Mouse (Mus musculus) CH12F3 (cell line): ENCODE results near the gene Wwox.

Experiments used
- in situ Hi-C: fragments of 300-500 bp; cut with MboI; formaldehyde crosslinking; loops from 2 replicates; pipeline ENCODE4 v1.14.3; 2020; ENCODE audit warnings: low sequenced_read_pairs

Wwox gene

DNA sequence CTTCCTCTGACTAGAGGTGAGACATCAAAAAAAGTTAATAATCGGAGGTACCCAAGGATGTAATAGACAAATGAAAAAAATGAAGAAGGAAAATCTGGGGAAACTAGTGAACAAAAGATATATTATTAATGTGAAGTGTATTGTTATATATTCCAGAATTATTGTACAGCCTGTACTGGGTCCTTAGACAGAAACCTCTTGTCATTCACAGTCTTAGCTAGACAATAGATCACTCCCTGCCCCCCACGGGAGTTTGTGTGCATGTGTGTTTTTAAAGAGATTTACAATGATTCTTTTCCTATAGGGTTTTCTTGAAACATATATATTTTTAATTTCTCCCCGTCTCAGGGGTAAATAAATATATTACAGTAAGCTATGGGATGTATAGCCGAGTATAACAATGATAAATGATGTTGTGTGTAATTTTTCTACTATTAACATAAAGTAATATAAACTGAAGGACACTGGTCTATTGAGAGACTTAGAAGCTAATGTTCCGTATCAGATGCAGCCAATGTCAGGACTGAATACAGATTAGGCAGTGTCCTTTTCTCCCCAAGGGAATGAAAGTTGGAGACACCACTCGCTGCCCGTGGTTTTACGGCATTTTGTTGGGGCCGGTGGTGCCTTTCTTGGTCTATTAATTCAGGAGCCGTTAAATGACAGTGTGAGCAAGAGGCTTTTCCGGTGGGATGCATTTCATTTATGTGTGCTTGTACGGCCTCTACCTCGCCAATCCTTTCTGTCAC, 551.6 kb downstream of the Wwox start:
- in situ Hi-C loops, result no loop called here

DNA sequence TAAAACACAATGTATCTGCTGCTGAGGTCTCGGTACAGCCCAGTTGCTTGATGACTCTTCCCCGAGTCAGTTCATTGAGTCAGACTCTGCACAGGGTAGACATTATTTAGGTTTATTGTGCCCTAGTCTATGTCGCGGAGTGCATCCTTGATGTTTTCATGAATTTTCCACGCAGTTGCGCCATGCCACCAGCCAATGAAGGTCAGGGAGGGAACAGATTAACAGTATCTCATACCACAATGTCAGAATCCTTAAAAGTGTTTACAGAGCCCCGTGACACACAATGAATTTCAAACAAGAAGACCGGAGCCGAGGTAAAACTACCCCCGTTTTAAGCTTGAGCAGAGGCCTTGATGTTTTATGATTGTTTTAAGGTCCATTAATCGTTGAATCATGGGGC, 561.3 kb downstream of the Wwox start:
- in situ Hi-C loops, result no loop called here

DNA sequence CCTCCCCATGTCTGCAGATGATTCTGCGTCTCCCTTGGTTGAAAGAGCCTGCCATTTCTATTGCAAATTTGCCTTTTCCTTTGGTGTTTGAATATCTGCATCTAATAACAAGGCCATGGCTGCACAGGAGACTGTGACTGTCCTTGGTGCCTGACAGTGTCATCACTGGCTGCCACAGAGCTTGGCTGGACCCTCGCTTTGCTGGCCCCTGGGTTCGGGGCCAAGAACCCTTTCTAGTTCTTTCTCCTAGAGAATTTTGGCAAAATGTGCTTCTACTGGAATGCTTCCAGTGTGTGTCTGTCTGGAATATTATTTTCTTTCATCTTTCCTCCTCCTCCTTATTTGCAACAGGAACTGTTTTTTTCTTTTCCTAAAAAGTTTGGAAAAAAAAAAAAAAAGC, 565.6 kb downstream of the Wwox start:
- in situ Hi-C loops, result no loop called here

DNA sequence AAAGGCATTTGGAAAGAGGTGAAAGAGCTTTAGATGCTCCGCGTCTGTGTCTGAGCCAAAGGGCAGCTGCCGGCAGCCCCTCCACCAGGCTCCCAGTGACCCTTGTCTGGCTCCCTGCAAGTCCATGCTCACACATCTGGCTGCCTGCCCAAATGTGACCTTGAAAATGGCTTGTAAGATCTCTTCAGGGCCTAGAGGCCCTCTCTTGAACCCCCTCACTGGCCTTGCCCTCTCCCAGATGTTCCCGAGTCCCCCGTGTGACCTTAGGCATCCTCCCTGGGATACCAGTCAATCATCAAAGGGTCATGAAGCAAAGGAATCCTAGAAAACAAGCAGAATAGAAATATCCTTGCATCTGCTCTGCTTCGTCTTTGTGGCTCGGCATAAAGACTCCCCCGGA, 567.1 kb downstream of the Wwox start:
- in situ Hi-C loops, result no loop called here

DNA sequence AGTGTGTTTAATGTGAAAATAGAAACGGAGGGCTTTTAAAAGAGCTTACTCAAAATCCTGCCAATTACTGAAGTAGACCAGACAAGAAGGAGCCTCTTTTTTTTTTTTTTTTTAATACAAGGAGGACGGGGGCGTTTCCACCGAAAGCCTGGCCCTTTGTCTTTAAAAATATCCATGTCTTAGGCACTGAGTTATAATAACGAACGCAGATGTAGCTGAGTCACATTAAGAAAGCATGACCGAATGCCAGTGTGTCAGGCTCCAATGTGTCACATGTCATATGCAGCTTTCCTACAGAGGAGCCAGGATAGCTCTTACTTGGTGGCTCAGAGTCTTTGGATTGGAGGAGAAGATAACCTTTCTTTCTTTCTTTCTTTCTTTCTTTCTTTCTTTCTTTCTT, 567.8 kb downstream of the Wwox start:
- in situ Hi-C loops, result no loop called here

DNA sequence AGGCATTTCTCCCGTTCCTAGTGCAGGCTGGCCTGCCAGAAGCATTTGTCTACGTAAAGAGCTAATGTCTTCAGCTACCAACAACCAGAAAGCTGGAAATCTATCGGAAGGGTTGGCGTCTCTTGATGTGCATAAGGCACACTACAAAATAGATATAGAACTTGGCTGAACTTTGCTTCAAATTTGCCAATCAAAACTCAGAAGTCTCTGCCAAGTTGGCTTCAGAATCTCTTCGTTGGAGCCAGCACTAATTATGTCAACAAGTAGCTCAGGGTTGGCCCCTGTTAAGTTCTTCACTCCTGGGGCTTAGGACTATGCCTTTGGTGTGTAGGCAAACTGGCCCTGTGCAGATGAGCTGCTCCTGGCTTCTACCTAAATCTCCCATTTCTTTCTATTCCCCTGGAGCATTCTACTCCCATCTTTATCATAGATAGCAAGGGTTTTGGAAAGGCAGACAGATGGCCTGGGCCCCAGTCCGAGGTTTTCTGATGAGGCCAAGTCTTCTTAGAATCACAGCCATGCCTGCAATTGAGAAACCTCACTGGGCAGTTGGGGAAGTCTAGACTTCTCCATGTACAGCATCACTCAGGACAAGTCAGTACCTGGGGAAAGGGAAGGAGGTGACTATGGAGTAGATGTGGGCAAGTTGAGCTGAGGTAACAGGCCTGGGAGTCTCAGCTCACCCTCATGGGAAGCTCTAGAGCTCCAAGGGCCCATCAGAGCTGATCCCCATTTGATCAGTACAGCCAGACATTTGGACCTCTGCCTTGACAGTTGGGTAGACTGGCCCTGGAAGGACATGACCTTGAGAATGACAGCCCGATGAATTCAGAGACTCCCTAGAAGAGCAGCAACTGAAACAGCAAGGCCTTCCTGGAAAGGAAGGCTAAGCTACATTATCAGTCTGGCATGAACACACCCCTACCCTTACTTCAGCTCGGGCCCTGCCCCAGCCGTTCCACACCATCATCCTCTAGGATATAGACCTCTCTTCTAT, 569.5 kb downstream of the Wwox start:
- in situ Hi-C loops, result no loop called here

DNA sequence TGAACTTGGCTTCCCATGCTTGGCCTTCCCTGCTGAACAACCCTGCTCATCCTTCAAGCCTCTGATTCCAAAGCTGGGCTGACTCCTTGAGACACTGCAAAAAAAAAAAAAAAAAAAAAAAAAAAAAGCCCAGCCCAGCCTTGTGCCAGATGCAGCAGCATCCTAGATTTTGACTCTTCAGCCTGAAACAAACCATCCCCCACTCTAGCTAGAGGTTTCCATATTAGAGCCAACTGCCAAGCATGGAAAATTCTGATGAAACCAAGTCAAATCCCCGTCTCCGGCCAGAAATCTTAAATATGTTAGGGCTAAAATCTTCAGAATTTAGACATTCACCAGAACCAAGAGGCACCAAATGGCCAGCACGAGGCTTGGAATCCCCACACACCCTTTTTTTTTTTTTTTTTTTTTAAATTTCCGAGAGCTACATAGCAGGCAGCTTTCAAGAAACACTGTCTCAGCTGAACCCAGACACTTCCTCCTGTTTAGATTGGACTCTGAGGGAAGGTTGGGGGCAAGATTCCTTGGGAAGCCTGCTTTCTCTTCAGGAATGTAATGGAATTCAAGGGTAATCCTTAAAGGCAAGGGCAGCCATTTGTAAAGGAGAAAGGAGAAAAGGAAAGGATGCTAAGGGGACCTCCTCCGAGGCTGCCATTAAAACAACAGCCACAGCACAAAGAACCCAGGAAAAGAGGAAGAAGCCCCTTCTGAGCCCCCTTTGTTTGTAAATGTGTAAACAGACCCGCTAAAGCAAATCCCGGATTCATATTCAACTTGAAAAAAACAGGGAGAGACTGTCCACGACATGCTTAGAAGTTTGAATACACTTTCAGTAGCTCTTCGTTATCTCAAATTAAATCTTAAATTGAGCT, 570.7 kb downstream of the Wwox start:
- in situ Hi-C loops, result no loop called here

DNA sequence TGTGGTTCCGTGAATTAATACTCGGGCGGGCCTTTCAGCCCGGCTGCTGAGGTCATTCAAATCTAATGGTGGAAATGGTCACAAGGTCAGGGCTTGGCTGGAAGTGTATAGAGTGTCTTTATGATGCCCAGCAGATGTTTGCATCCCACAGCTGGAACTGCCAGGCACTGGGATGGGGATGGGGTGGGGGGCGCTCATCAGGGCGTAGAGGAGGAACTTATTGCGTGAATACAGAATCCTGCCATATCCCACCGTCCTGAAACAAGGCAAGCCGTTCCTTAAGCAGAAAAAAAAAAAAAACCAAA, 571.3 kb downstream of the Wwox start:
- in situ Hi-C loops, result no loop called here

DNA sequence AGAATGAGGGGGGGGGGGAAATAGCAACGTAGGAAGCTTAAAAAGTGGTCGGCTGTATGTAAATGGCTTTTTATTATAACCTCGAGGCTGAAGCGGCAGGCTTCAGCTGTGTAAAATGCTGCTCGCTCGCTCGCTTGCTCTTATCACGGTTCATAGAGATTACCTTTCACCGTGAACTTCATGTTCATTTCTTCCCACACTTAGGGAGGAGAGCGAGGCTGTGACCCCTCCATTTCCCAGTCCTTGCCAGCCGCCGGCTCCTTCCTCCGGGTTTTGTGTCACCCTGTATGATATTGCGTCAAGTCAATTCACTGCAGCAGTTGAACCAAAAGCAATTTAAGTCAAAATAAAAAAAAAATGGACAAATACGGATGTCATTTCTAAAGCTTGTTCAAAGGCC, 580.2 kb downstream of the Wwox start:
- in situ Hi-C loops, result no loop called here

DNA sequence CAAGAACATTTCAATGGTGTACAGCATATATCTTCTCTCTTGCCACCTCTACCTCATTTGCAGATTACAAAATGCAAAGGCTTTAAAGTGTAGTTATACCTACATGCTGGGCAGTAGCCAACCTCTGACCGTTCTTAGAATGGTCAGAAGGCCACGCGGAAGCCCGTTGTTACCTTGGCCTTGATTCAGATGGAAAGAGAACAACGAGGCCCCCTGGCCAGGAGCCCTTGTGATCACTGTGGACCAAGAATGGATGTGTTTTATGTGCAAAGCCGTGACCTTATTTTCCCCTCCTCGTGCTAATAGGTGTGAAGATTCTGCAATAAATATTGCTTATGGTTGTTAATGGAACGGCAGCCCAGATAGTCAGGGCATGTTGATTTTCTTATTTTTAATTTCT, 582.3 kb downstream of the Wwox start:
- in situ Hi-C loops, result no loop called here

DNA sequence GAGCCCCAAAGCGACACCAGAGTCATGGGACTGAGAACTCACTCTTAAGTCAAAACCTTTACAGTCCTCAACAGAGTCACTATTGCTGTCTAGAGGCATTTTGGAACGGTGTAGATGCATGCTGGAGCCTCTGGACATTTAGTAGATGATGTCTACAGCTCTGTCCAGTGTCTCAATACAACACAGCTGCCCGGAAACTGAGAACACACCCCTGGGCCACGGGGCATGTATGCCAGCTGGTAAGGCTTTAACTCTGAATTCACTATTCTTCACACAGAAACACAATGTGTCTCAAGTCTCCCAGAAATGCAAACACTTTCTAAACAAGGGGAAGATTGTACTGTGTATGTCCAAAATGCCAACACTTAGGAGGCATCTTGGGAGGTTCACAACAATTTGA, 584.6 kb downstream of the Wwox start:
- in situ Hi-C loops, result no loop called here

DNA sequence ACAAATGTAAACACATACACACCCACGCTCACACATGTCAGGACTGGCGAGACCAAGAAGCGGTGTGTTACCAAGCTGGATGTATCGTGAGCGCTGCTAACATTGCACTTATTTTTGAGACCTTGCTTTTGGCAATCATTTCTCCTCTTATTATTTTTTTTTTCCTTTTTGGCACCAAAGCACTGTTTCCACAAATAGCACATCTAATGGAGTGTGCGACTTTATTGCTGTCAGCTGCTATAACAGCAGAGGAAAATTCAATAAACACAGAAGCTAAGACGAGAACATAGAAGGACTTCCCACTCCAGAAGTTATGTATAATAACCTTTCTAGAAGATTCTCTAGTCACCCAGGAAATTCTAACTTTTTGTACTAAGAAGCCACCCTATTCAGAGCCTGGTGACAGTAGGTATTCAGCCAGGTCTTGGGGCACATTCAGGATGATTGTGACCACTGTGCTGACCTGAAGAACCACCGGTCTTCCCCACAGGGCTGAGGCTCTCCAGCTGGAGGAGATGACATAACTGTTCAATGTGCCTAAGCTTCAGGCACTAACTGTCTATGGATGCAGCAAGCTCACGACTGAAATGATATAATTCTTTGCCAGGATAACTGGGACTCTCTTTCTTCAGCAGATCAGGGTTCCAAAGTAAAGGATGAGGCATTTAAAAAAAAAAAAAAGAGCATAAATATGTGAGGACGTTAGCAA, 586.1 kb downstream of the Wwox start:
- in situ Hi-C loops, result no loop called here

DNA sequence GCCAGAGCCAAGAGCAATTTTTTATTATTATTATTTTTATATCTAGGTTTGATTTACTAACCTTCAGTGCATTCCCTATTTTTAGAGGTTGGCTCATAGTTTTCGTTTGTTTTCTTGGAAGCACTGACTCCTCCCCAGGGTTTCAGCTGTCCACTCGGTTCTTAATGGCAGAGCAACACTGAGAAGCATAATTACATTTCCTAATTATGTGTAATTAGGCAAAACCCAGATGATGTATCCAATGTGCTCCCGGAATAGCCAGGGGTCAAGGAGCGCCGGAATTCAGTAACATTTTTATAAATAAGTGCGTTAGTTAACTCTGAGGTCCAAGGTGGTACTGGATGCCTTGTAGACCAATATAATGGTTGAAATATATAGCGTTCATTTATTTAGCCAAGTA, 586.7 kb downstream of the Wwox start:
- in situ Hi-C loops, result no loop called here

DNA sequence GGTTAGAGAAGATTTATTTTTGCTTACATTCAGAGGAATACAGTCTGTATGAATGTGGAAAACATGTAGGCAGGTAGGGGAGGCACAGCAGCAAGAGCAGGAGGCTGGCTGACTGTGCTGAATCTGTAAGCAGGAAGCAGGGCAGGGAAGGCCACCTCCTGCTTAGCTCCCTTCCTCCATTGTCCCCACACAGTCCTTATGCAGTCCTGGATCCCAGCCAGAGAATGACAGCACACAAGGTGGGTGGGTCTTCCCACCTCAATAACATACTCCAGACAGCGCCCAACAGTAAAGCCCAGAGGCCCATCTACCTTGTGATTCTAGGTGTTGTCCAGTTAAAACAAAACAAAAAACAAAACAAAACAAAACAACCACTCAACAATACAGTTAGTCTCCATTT, 593.7 kb downstream of the Wwox start:
- in situ Hi-C loops, result no loop called here

DNA sequence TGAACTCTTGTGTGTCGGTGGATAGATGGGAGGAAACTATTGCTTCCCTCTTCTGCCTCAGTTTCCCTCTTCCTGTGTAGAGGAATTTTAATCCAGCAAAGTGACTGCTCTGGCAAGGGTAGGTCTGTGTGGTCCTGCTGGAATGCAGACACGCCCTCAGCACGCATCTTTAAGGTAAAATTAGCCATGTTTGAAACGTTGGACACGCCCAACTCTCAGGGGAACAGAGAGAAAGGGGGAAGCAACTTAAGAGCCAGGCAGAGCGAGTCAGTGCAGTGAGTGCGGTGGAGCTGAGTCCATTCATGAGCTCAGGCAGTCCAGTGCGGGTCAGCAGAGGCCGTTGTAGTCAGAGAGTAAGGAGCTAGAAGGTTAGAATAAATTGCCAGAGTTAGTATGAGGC, 596.6 kb downstream of the Wwox start:
- in situ Hi-C loops, result no loop called here

DNA sequence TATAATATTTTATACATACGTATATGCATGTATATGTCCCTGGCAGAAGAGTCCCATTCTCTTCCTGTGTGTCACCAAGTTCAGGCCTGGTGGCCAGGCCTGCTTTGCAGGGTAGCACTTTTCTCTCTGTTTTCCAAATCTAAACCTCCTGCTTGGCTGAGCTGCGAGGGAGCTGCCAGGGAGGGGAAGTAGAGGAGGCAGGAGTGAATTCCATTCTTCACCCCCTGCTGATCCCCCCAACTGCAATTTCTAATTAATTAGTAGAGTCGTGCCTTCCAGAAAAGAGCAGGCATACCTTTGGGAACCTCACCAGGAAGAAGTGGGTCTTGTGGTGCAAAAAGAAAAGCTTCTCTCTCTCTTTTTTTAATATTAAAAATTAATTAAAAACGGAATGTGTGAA, 599.0 kb downstream of the Wwox start:
- in situ Hi-C loops, result no loop called here

DNA sequence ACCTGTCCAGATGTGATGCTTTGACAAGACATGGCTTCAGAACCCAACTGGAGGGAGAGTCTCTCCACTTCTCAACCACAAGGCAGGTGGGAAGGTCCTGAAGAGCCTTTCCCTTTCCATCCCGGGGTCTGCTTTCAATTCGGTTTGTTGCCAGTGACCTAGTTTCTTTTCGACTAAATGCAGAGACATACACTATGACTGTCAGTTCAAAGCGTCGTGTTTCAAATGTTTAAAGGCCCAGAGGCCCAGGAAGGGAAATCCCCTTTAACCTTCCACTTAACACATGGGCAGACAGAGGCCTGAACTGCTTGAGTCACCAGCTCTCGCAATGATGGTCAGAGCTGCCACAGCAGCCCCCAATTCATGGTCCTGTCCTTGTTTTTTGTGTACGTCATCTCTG, 606.3 kb downstream of the Wwox start:
- in situ Hi-C loops, result no loop called here

DNA sequence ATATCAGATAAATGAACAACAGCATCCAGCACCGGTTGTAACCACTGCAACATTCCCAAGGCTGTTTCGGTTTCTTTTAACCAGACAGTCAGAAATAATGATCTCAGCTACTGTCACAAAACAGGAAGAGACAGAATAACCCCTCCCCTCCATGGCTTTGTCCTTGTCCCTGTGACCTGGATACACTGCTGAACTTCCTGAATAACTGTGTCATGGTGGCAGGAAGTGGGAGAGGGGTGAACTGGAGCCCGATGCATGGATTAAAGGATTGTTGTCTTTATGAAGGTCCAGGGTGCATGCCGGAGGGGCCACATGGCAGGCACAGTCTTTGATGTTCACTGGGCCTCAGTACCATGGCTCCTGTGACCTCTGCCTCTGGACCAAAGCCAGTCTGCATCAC, 607.0 kb downstream of the Wwox start:
- in situ Hi-C loops, result no loop called here

DNA sequence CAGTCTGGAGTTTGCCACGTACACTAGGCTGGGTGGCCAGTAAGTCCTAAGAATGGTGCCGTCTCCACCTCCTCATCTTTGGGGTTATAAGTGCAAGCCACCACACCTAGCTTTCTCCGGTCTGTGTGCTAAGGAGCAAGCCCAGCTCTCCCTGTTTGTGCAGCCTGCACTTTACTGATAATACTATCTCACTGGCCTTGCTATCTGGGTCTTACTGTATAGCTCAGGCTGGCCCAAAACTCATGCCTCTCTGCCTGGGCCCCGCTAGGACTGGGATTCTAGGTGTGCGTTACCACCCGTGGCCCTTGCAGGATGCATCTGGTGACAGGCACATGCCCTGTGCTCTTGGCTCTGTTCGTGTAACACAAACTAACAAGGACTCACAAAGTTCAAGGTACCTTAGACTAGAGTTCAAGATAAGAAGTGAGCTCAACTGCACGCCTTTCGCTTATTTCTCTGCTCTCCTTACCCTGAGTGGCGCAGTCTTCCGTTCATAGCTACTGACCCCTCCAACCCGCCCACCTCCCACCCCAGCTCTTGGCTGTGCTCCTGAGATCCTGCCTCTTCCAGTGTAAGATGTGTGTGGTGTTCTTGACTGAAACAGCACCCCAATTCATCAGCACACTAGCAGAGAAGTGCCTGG, 618.9 kb downstream of the Wwox start:
- in situ Hi-C loops, result no loop called here

DNA sequence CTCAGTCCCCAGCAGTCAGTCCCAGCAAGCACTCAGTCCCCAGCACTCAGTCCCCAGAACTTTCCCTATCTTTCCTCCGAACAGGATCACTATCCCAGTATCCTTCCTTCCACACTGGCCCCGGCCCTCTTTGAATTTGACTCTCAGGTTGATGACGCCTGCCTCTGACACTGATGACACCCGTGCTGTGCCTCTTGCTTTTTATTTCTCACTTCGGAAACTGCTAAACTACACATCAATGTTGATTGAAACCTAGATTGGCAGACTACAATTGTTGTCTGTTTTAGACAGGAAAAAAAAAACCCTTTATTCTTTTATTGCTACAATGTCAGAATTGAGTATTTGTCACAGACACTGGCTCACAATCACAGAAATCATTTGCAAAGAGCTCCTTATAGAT, 624.2 kb downstream of the Wwox start:
- in situ Hi-C loops, result no loop called here
